Mouse (Mus musculus) liver, postnatal 0 days (tissue): ENCODE measurements around the gene Myof.

Source experiments
- CTCF ChIP-seq: sonication (generic); IDR thresholded peaks from 2 replicates; pipeline ENCODE4 v1.5.1; 2016; ENCODE audit warnings: antibody characterized with exemption, low read depth
- EP300 ChIP-seq: IDR thresholded peaks from 2 replicates; pipeline ENCODE4 v1.6.1; 2016; ENCODE audit warnings: antibody characterized with exemption, low read depth, mild to moderate bottlenecking

DNA sequence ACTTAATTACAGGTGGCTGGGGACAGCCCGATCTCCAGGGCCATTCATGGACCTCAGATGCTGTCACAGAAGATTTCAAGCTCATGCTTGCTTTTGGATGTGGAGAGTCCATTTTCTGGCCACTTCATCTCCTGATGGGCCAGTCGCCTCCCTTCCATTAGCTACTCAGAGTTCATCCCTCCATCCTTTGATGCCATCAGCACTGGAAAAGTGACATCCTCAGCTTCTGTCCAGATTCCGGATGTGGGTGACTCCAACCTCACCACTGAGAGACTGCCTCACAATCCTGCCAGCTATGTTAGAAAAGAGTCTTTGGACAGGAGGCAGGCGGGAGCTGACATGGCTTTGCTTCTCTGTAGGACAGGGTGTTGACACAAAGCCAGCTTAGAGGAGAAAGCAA is 42.5 kb upstream of the Myof start:
- TF ChIP-seq CTCF (no peak), EP300 (no peak)
